8 mouse cellular contexts compared by ENCODE assay signal in genomic region chr6:99523109-99523632, GRCm38 (mm10). TPM values are rescaled to one million over a fixed set of nuclear protein-coding genes. Genes with fewer than 3 reads are reported as not detected.
DNase-seq lines count a peak whose midpoint lies in the region; ATAC-seq and TF ChIP-seq lines count a peak whose summit lies in the region.

No protein-coding gene starts in this region.

- DNase-seq in layer of hippocampus, adult 11-12 months (ENCODE audit: low spot score) = peak; percentile 77
- no peak for DNase-seq in layer of hippocampus, adult 9-10 months (ENCODE audit: low spot score)
- DNase-seq in embryonic facial prominence, embryonic 11.5 days (ENCODE audit: low spot score) = peak; percentile 89
- peak; percentile 99 for DNase-seq in heart, adult 11 months
- DNase-seq in midbrain, embryonic 14.5 days = peak; percentile 74
- peak; percentile 10 to 35 for DNase-seq in spleen, adult 18-20 months

- ATAC-seq in embryonic facial prominence, embryonic 11.5 days (replicated peaks; ENCODE audit: insufficient number of reproducible peaks, low FRiP score, low TSS enrichment, low read depth) = peak; percentile 67
- peak; percentile 53 for ATAC-seq in intestine, postnatal 0 days
- ATAC-seq in limb, embryonic 13.5 days (ENCODE audit: low FRiP score, low read depth) = peak; percentile 62
- peak; percentile 21; the same call in 1 of the 2 replicates for ATAC-seq in midbrain, embryonic 14.5 days (ENCODE audit: low FRiP score, low TSS enrichment)

- 0% methylated on average over 22 of the region's 22 CpGs for WGBS in embryonic facial prominence, embryonic 11.5 days
- 0% methylated on average over 21 of the region's 22 CpGs for WGBS in intestine, postnatal 0 days
- WGBS in limb, embryonic 13.5 days = 0% methylated on average over 20 of the region's 22 CpGs
- under 1% methylated on average over 22 of the region's 22 CpGs for WGBS in midbrain, embryonic 14.5 days

- no peaks in the 10 kb centered on the region for H3K4me1 ChIP-seq in embryonic facial prominence, embryonic 11.5 days (ENCODE audit: control insufficient read depth, insufficient read depth, low read length)
- H3K4me1 ChIP-seq in intestine, postnatal 0 days (replicated peaks; ENCODE audit: control insufficient read depth, insufficient read depth, low read length) = 0 out of 2 replicates have a peak, but pooled peaks cover 2% of the 10 kb centered on the region
- peaks cover 25% of the 10 kb centered on the region for H3K4me1 ChIP-seq in limb, embryonic 13.5 days
- H3K4me1 ChIP-seq in midbrain, embryonic 14.5 days (ENCODE audit: control insufficient read depth, insufficient read depth, low read length) = 0 out of 2 replicates have a peak, but pooled peaks cover 4% of the 10 kb centered on the region

- peak overlapping the region; percentile 99 for H3K27ac ChIP-seq in embryonic facial prominence, embryonic 11.5 days (replicated peaks; ENCODE audit: low read depth, low read length)
- peak overlapping the region; percentile 90 for H3K27ac ChIP-seq in intestine, postnatal 0 days (ENCODE audit: low read depth, low read length)
- peak overlapping the region; percentile 98 for H3K27ac ChIP-seq in limb, embryonic 13.5 days
- peak overlapping the region; percentile 99 for H3K27ac ChIP-seq in midbrain, embryonic 14.5 days (replicated peaks; ENCODE audit: low read depth, low read length)

- H3K27me3 ChIP-seq in embryonic facial prominence, embryonic 11.5 days (ENCODE audit: control insufficient read depth, insufficient read depth, low read length) = no peaks in the 10 kb centered on the region
- no peaks in the 10 kb centered on the region for H3K27me3 ChIP-seq in intestine, postnatal 0 days (replicated peaks; ENCODE audit: control insufficient read depth, insufficient read depth, low read length)
- no peaks in the 10 kb centered on the region for H3K27me3 ChIP-seq in limb, embryonic 13.5 days
- H3K27me3 ChIP-seq in midbrain, embryonic 14.5 days (ENCODE audit: control insufficient read depth, insufficient read depth, low read length) = no peaks in the 10 kb centered on the region

- peak overlapping the region; percentile 82 for H3K4me3 ChIP-seq in embryonic facial prominence, embryonic 11.5 days (ENCODE audit: low read depth, low read length)
- H3K4me3 ChIP-seq in intestine, postnatal 0 days (ENCODE audit: low read depth, low read length) = peak overlapping the region; percentile 92
- peak overlapping the region; percentile 83 for H3K4me3 ChIP-seq in limb, embryonic 13.5 days
- H3K4me3 ChIP-seq in midbrain, embryonic 14.5 days (replicated peaks; ENCODE audit: low read depth, low read length) = peak overlapping the region; percentile 68

- TF ChIP-seq CTCF in intestine, postnatal 0 days (IDR thresholded peaks at IDR 0.05; ENCODE audit: low read depth) = no peak

- no peaks in the 10 kb centered on the region for H3K36me3 ChIP-seq in embryonic facial prominence, embryonic 11.5 days (replicated peaks; ENCODE audit: control insufficient read depth, insufficient read depth, low read depth, low read length)
- no peaks in the 10 kb centered on the region; the same call in 1 of the 2 replicates for H3K36me3 ChIP-seq in intestine, postnatal 0 days (ENCODE audit: control insufficient read depth, insufficient read depth)
- peaks cover 17% of the 10 kb centered on the region for H3K36me3 ChIP-seq in limb, embryonic 13.5 days
- H3K36me3 ChIP-seq in midbrain, embryonic 14.5 days (ENCODE audit: control insufficient read depth, insufficient read depth, low read length) = no peaks in the 10 kb centered on the region

- H3K9me3 ChIP-seq in embryonic facial prominence, embryonic 11.5 days (replicated peaks; ENCODE audit: control insufficient read depth, low read length) = no peaks in the 10 kb centered on the region; the same call in 1 of the 2 replicates
- H3K9me3 ChIP-seq in intestine, postnatal 0 days (ENCODE audit: control insufficient read depth) = no peaks in the 10 kb centered on the region
- peaks cover 12% of the 10 kb centered on the region for H3K9me3 ChIP-seq in limb, embryonic 13.5 days
- H3K9me3 ChIP-seq in midbrain, embryonic 14.5 days (ENCODE audit: control insufficient read depth, low read length) = no peaks in the 10 kb centered on the region

- peak overlapping the region; percentile 78 for H3K4me2 ChIP-seq in embryonic facial prominence, embryonic 11.5 days (ENCODE audit: low read depth, low read length)
- H3K4me2 ChIP-seq in intestine, postnatal 0 days (replicated peaks; ENCODE audit: low read depth) = peak overlapping the region; percentile 92
- H3K4me2 ChIP-seq in limb, embryonic 13.5 days (replicated peaks) = peak overlapping the region; percentile 91
- peak overlapping the region; percentile 100 for H3K4me2 ChIP-seq in midbrain, embryonic 14.5 days (ENCODE audit: low read length)

- H3K9ac ChIP-seq in embryonic facial prominence, embryonic 11.5 days (replicated peaks; ENCODE audit: low read length) = peak overlapping the region; percentile 94
- peak overlapping the region; percentile 66 for H3K9ac ChIP-seq in intestine, postnatal 0 days (ENCODE audit: low read depth, low read length)
- H3K9ac ChIP-seq in limb, embryonic 13.5 days = peak overlapping the region; percentile 96
- H3K9ac ChIP-seq in midbrain, embryonic 14.5 days (replicated peaks; ENCODE audit: low read length) = peak overlapping the region; percentile 93

RNA-seq across cellular contexts. Expression of gene Foxp1, which starts 0.7 kb away (rescaled TPM):
- 135 and 148 TPM in 2 replicates for polyA plus RNA-seq in embryonic facial prominence, embryonic 11.5 days (2014; fragmentation: Nextera tagmentation; extraction: Ambion mirVana)
- polyA plus RNA-seq in intestine, postnatal 0 days (2015; fragmentation: Nextera tagmentation; extraction: Ambion mirVana) = 45.3 and 57.0 TPM in 2 replicates
- 137 and 141 TPM in 2 replicates for polyA plus RNA-seq in limb, embryonic 13.5 days (2015; fragmentation: Nextera tagmentation; extraction: Ambion mirVana)
- polyA plus RNA-seq in midbrain, embryonic 14.5 days (2014; fragmentation: Nextera tagmentation; extraction: Ambion mirVana) = 77.5 and 89.2 TPM in 2 replicates
